Mouse (Mus musculus) intestine, embryonic 15.5 days (tissue): ENCODE measurements around the gene Bet1l. TPM values are rescaled to one million over a fixed set of nuclear protein-coding genes. Genes with fewer than 3 reads are reported as not detected.

Source experiments
- ATAC-seq: fragments of 200-750 bp; cut with Nextera tagmentation; 2 replicates; pipeline ENCODE4 v1.8.0; 2017; ENCODE audit warnings: moderate TSS enrichment, moderate library complexity
- H3K27ac ChIP-seq: fragments of 300-500 bp; sonication (generic); 2 replicates; pipeline ENCODE4 v1.5.1; 2015; ENCODE audit warnings: mild to moderate bottlenecking, inconsistent platforms
- H3K27me3 ChIP-seq: fragments of 300-500 bp; sonication (generic); replicated peaks from 2 replicates; pipeline ENCODE4 v1.6.1; 2015; ENCODE audit warnings: inconsistent platforms
- H3K36me3 ChIP-seq: fragments of 300-500 bp; sonication (generic); 2 replicates; pipeline ENCODE4 v1.6.1; 2015; ENCODE audit warnings: inconsistent platforms
- H3K4me1 ChIP-seq: fragments of 300-500 bp; sonication (generic); replicated peaks from 2 replicates; pipeline ENCODE4 v1.6.1; 2015; ENCODE audit warnings: inconsistent platforms
- H3K4me2 ChIP-seq: fragments of 300-500 bp; sonication (generic); replicated peaks from 2 replicates; pipeline ENCODE4 v1.6.1; 2015; ENCODE audit warnings: mild to moderate bottlenecking, inconsistent platforms
- H3K4me3 ChIP-seq: fragments of 300-500 bp; sonication (generic); replicated peaks from 2 replicates; pipeline ENCODE4 v1.5.1; 2015; ENCODE audit warnings: inconsistent platforms
- H3K9ac ChIP-seq: fragments of 300-500 bp; sonication (generic); 2 replicates; pipeline ENCODE4 v1.6.1; 2015; ENCODE audit warnings: inconsistent platforms
- H3K9me3 ChIP-seq: fragments of 300-500 bp; sonication (generic); 2 replicates; pipeline ENCODE4 v1.6.1; 2016; ENCODE audit warnings: inconsistent platforms
- WGBS: fragments of 180-500 bp; shearing (Covaris S2); methylation state at CpG from one replicate; pipeline ENCODE4 v1.1.7; 2015; 5-methylcytosine and 5-hydroxymethylcytosine counted together
- polyA plus RNA-seq: library from polyadenylated mRNA; unstranded; fragments of >200 nt; fragmentation: Nextera tagmentation; extraction: Ambion mirVana; gene quantifications from 2 replicates; pipeline ENCODE4 v1.2.1, GENCODE M21; 2015

Bet1l gene
- polyA plus RNA-seq, 1 experiment from 2014 or later = 31.7 TPM

GRCm38 (mm10) chr7:140821305-140821652, 36.1 kb downstream of the Bet1l start:
- ATAC-seq = no peak
- 49% methylated on average over 5 of the region's 5 CpGs for WGBS
- H3K4me1 ChIP-seq = 0 out of 2 replicates have a peak, but pooled peaks cover 2% of the 10 kb centered on the region
- H3K9ac ChIP-seq = no peak overlapping the region; the same call in 1 of the 2 replicates
- peak overlapping the region; percentile 78 for H3K4me2 ChIP-seq
- no peaks in the 10 kb centered on the region for H3K9me3 ChIP-seq
- H3K27ac ChIP-seq = no peak overlapping the region
- H3K36me3 ChIP-seq = no peaks in the 10 kb centered on the region
- H3K4me3 ChIP-seq = peak overlapping the region; percentile 42
- H3K27me3 ChIP-seq = no peaks in the 10 kb centered on the region

- H3K27me3 ChIP-seq = no peaks in the 10 kb centered on the region
- ATAC-seq = no peak
- H3K4me3 ChIP-seq = no peak overlapping the region
- no peaks in the 10 kb centered on the region for H3K36me3 ChIP-seq
- no peak overlapping the region for H3K9ac ChIP-seq
- H3K4me1 ChIP-seq = 0 out of 2 replicates have a peak, but pooled peaks cover 2% of the 10 kb centered on the region
- no peak overlapping the region for H3K27ac ChIP-seq
- no peaks in the 10 kb centered on the region for H3K9me3 ChIP-seq
- no peak overlapping the region for H3K4me2 ChIP-seq
- 51% methylated on average over 4 of the region's 4 CpGs for WGBS
These were observed 37.2 kb downstream of the Bet1l start for GRCm38 (mm10) chr7:140820173-140820572.

GRCm38 (mm10) chr7:140812850-140813249, 44.5 kb downstream of the Bet1l start:
- Histone ChIP-seq H3K9ac (no peak overlapping the region), H3K27me3 (no peaks in the 10 kb centered on the region), H3K27ac (no peak overlapping the region), H3K36me3 (no peaks in the 10 kb centered on the region), H3K4me2 (no peak overlapping the region), H3K4me1 (no peaks in the 10 kb centered on the region), H3K4me3 (no peak overlapping the region), H3K9me3 (no peaks in the 10 kb centered on the region)
- WGBS = 89% methylated on average over 12 of the region's 12 CpGs
- no peak for ATAC-seq

- Histone ChIP-seq H3K4me1 (no peaks in the 10 kb centered on the region), H3K36me3 (no peaks in the 10 kb centered on the region), H3K27ac (no peak overlapping the region), H3K9me3 (no peaks in the 10 kb centered on the region), H3K4me2 (no peak overlapping the region), H3K4me3 (no peak overlapping the region), H3K27me3 (no peaks in the 10 kb centered on the region), H3K9ac (no peak overlapping the region)
- WGBS = 90% methylated on average over 13 of the region's 13 CpGs
- ATAC-seq = no peak
These were observed 45.7 kb downstream of the Bet1l start for GRCm38 (mm10) chr7:140811714-140812113.

- H3K9me3 ChIP-seq = no peaks in the 10 kb centered on the region
- no peak overlapping the region for H3K9ac ChIP-seq
- no peak for ATAC-seq
- no peak overlapping the region for H3K27ac ChIP-seq
- no peaks in the 10 kb centered on the region for H3K36me3 ChIP-seq
- no peaks in the 10 kb centered on the region for H3K27me3 ChIP-seq
- no peak overlapping the region for H3K4me3 ChIP-seq
- H3K4me1 ChIP-seq = no peaks in the 10 kb centered on the region
- 92% methylated on average over 6 of the region's 6 CpGs for WGBS
- H3K4me2 ChIP-seq = no peak overlapping the region
These were observed 46.9 kb downstream of the Bet1l start for GRCm38 (mm10) chr7:140810496-140810895.

- Histone ChIP-seq H3K4me1 (no peaks in the 10 kb centered on the region), H3K9ac (no peak overlapping the region), H3K4me2 (no peak overlapping the region), H3K27ac (no peak overlapping the region), H3K4me3 (no peak overlapping the region), H3K9me3 (no peaks in the 10 kb centered on the region), H3K27me3 (no peaks in the 10 kb centered on the region), H3K36me3 (no peaks in the 10 kb centered on the region)
- no peak for ATAC-seq
- 16% methylated on average over 1 of the region's 1 CpGs for WGBS
These were observed 51.7 kb downstream of the Bet1l start for GRCm38 (mm10) chr7:140805704-140806103.

Other genes with a start within 250 kb of the Bet1l start
- not detected in 2 replicates for gene Olfr61, start 228.6 kb downstream of the Bet1l start, polyA plus RNA-seq
- gene Olfr53, start 211.1 kb downstream of the Bet1l start, polyA plus RNA-seq = not detected in 2 replicates
- not detected in 2 replicates for gene Olfr539, start 197.6 kb downstream of the Bet1l start, polyA plus RNA-seq
- not detected in 2 replicates for gene Olfr45, start 175.6 kb downstream of the Bet1l start, polyA plus RNA-seq
- gene Olfr541, start 160.3 kb downstream of the Bet1l start, polyA plus RNA-seq = not detected in 2 replicates
- not detected in 2 replicates for gene Cyp2e1, start 93.8 kb downstream of the Bet1l start, polyA plus RNA-seq
- 0.40 and 0.48 TPM in 2 replicates for gene Syce1, start 69.7 kb downstream of the Bet1l start, polyA plus RNA-seq
- gene Zfp941, start 35.4 kb downstream of the Bet1l start, polyA plus RNA-seq = 1.6 and 2.0 TPM in 2 replicates
- 4.8 TPM in 2 replicates for gene Urah, start 22.6 kb downstream of the Bet1l start, polyA plus RNA-seq
- gene Scgb1c1, start 12.0 kb downstream of the Bet1l start, polyA plus RNA-seq = not detected in 2 replicates
- not detected in 2 replicates for gene Odf3, start 9.8 kb downstream of the Bet1l start, polyA plus RNA-seq
- 0.54 TPM in 1 of 2 replicates, not detected in the other for gene Gm45785, start 1.2 kb downstream of the Bet1l start, polyA plus RNA-seq
- 51.9 and 66.6 TPM in 2 replicates for gene Ric8a, start 620 bp downstream of the Bet1l start, polyA plus RNA-seq
- gene Psmd13, start 24.4 kb upstream of the Bet1l start, polyA plus RNA-seq = 194 and 214 TPM in 2 replicates
- gene Sirt3, start 24.7 kb upstream of the Bet1l start, polyA plus RNA-seq = 27.7 and 31.4 TPM in 2 replicates
- gene Cox8b, start 42.9 kb upstream of the Bet1l start, polyA plus RNA-seq = not detected in 2 replicates
- gene Nlrp6, start 63.3 kb upstream of the Bet1l start, polyA plus RNA-seq = 42.9 and 46.8 TPM in 2 replicates
- 21.6 and 21.9 TPM in 2 replicates for gene Pgghg, start 83.8 kb upstream of the Bet1l start, polyA plus RNA-seq
- gene Ifitm5, start 92.7 kb upstream of the Bet1l start, polyA plus RNA-seq = 2.4 and 3.4 TPM in 2 replicates
- 0.69 TPM in 1 of 2 replicates, not detected in the other for gene Gm45717, start 98.4 kb upstream of the Bet1l start, polyA plus RNA-seq
- 1,251 and 1,347 TPM in 2 replicates for gene Ifitm2, start 98.4 kb upstream of the Bet1l start, polyA plus RNA-seq
- 145 and 148 TPM in 2 replicates for gene Ifitm1, start 109.6 kb upstream of the Bet1l start, polyA plus RNA-seq
- gene Ifitm3, start 153.2 kb upstream of the Bet1l start, polyA plus RNA-seq = 255 and 288 TPM in 2 replicates
- gene Ifitm6, start 160.3 kb upstream of the Bet1l start, polyA plus RNA-seq = 1.6 and 3.6 TPM in 2 replicates
- not detected in 2 replicates for gene Gm17387, start 171.6 kb upstream of the Bet1l start, polyA plus RNA-seq
- gene B4galnt4, start 203.5 kb upstream of the Bet1l start, polyA plus RNA-seq = 7.9 and 10.7 TPM in 2 replicates
- 24.6 and 26.1 TPM in 2 replicates for gene Pkp3, start 220.6 kb upstream of the Bet1l start, polyA plus RNA-seq
- gene Sigirr, start 243.0 kb upstream of the Bet1l start, polyA plus RNA-seq = 17.8 and 20.5 TPM in 2 replicates